Mouse (Mus musculus) ES-Bruce4 (cell line): ENCODE results near the gene Ccdc24.

Experiments used
- CTCF ChIP-seq: IDR thresholded peaks from one replicate; pipeline ENCODE4 v1.8.1; 2011; ENCODE audit warnings: low read depth, low read length
- POLR2A ChIP-seq: IDR thresholded peaks from one replicate; pipeline ENCODE4 v1.8.1; 2011; ENCODE audit warnings: low read length; ENCODE audit not compliant: insufficient read depth

GRCm38 (mm10) chr4:117849063-117849462, 23.3 kb downstream of the Ccdc24 start:
- TF ChIP-seq POLR2A (no peak), CTCF (no peak)
